Mouse (Mus musculus): Measurements from ENCODE around the gene Rnf150. TPM values are rescaled to one million over a fixed set of nuclear protein-coding genes. Genes with fewer than 3 reads are reported as not detected.

Rnf150 gene
- total and polyA plus RNA-seq, 3 experiments = 0.13 to 0.50 (median 0.39) TPM

DNA sequence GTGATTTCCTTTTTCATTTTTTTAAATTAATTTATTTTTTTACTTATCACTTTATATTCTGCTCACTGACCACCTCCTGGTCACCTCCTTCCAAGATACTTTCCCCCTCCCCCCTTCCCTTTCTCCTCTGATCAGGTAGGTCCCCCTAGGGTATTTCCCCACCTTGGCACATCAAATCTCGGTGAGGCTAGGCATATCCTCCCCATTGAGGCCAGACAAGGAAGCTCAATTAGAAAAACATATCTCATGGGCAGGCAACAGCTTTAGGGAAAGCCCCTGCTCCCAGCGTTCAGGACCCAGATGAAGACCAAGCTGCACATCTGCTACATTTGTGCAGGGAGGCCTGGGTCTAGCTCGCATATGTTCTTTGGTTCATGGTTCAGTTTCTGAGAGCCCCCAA is 211.1 kb downstream of the Rnf150 start (continued):
- TF ChIP-seq USF2 (conservative IDR thresholded peaks at IDR 0.05; ENCODE audit: low read depth, low read length) = no peak
- TF ChIP-seq BHLHE40 (IDR thresholded peaks at IDR 0.05; ENCODE audit: low read depth, low read length) = 0 out of 2 replicates have a peak, but pooled peaks have one; percentile 13
- TF ChIP-seq USF1 (IDR thresholded peaks at IDR 0.05; ENCODE audit: low read depth, low read length) = no peak
- no peak for TF ChIP-seq PAX5 (IDR thresholded peaks at IDR 0.05; ENCODE audit: low read length)
- TF ChIP-seq TCF12 (IDR thresholded peaks at IDR 0.05; ENCODE audit: low read depth, low read length) = peak; percentile 69; the same call in 1 of the 2 replicates
- TF ChIP-seq CHD1 (IDR thresholded peaks at IDR 0.05; ENCODE audit: low read depth, low read length) = 0 out of 2 replicates have a peak, but pooled peaks have one; percentile 61
- TF ChIP-seq CTCF (conservative IDR thresholded peaks at IDR 0.05 in 1 of 2, IDR thresholded peaks at IDR 0.05 in 1 of 2; ENCODE audit: low read depth in 2 of 2, low read length in 2 of 2) = no peak
- TF ChIP-seq ZNF384 (IDR thresholded peaks at IDR 0.05; ENCODE audit: low read depth, low read length) = no peak

DNA sequence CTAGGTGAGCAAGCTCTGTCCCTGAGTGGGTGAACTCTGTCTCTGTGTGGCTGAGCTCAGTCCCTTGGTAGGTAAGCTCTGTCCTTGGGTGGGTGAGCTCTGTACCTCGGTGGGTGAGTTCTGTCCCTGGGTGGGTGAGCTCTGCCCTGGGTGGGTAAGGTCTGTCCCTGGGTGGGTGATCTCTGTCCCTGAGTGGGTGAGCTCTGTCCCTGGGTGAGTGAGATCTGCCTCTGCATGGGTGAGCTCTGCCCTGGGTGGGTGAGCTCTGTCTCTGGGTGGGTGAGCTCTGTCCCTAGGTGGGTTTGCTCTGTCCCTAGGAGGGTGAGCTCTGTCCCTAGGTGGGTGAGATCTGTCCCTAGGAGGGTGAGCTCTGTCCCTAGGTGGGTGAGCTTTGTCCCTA is 213.5 kb downstream of the Rnf150 start:
- H3K4me1 ChIP-seq (ENCODE audit: control insufficient read depth in 1 of 2, insufficient read depth in 2 of 2) = peaks cover 3 to 34% of the 10 kb centered on the region in 2 experiments
- no peak overlapping the region for H3K4me3 ChIP-seq (replicated peaks in 1 of 3; ENCODE audit: low read depth in 2 of 3, low read length in 2 of 3, poor library complexity in 1 of 3)
- dilution Hi-C loops (cut with MboI; ENCODE audit: extremely low pct_ligation_motif_present, extremely low pct_unique_long_range_greater_than_20kb, low sequenced_read_pairs) (no loop called here), in situ Hi-C loops (cut with MboI; ENCODE audit: low pct_ligation_motif_present, low pct_unique_long_range_greater_than_20kb, low sequenced_read_pairs) (loop anchor here (25.0 kb wide), 1 partner anchor 689 kb away; no protein-coding TSS in a partner anchor)
- no peak for TF ChIP-seq EP300 (IDR thresholded peaks at IDR 0.05; ENCODE audit: low read length)
- TF ChIP-seq POLR2A (IDR thresholded peaks at IDR 0.05; ENCODE audit: low read depth, low read length) = no peak
- TF ChIP-seq POLR2AphosphoS2 (IDR thresholded peaks at IDR 0.05; ENCODE audit: low read depth, low read length) = no peak
- no peak for TF ChIP-seq RCOR1 (conservative IDR thresholded peaks at IDR 0.05; ENCODE audit: low read depth, low read length)
- no peak for TF ChIP-seq ZC3H11A (IDR thresholded peaks at IDR 0.05; ENCODE audit: low read depth, low read length)
- TF ChIP-seq IRF4 (IDR thresholded peaks at IDR 0.05; ENCODE audit: low read depth, low read length) = no peak
- no peak for TF ChIP-seq UBTF (IDR thresholded peaks at IDR 0.05; ENCODE audit: low read depth, low read length)
- no peak for TF ChIP-seq JUN (IDR thresholded peaks at IDR 0.05; ENCODE audit: insufficient read depth, low read depth, low read length)
- TF ChIP-seq MAZ (IDR thresholded peaks at IDR 0.05; ENCODE audit: low read depth, low read length) = no peak
- no peak for TF ChIP-seq HCFC1 (IDR thresholded peaks at IDR 0.05; ENCODE audit: low read depth, low read length)
- TF ChIP-seq MXI1 (IDR thresholded peaks at IDR 0.05; ENCODE audit: low read depth, low read length) = no peak
- no peak for TF ChIP-seq MEF2A (IDR thresholded peaks at IDR 0.05; ENCODE audit: borderline replicate concordance, low read depth, low read length)
- no peak for TF ChIP-seq CTCF (conservative IDR thresholded peaks at IDR 0.05 in 1 of 2, IDR thresholded peaks at IDR 0.05 in 1 of 2; ENCODE audit: low read depth in 2 of 2, low read length in 2 of 2)
- TF ChIP-seq GABPA (IDR thresholded peaks at IDR 0.05; ENCODE audit: insufficient replicate concordance, low read depth, low read length) = no peak
- no peak for DNase-seq (ENCODE audit: extremely low read depth)
- H3K9ac ChIP-seq (ENCODE audit: insufficient read depth, low read depth) = no peak overlapping the region
- H3K79me2 ChIP-seq (replicated peaks; ENCODE audit: control insufficient read depth, extremely low read depth, insufficient read depth, poor library complexity, severe bottlenecking) = no peaks in the 10 kb centered on the region
- no peak overlapping the region for H3K27ac ChIP-seq (ENCODE audit: insufficient read depth, low read depth)
- H3K36me3 ChIP-seq (replicated peaks in 1 of 2; ENCODE audit: control insufficient read depth in 1 of 2, insufficient read depth in 1 of 2, low read length in 1 of 2) = no peaks in the 10 kb centered on the region
- no peaks in the 10 kb centered on the region for H3K27me3 ChIP-seq (replicated peaks)
- peaks cover 4% of the 10 kb centered on the region for H3K9me3 ChIP-seq (replicated peaks; ENCODE audit: low read length)
- no peak overlapping the region for H3K4me2 ChIP-seq (ENCODE audit: insufficient read depth, low read depth, poor library complexity, severe bottlenecking)

Data from CH12.LX (cell line).